Mouse (Mus musculus) bone marrow, adult 2 months (tissue): ENCODE data around the gene Mybph.

Experiments used
- CTCF ChIP-seq: fragments of 200-500 bp; IDR thresholded peaks from 2 replicates; pipeline ENCODE4 v1.5.1; 2011; ENCODE audit warnings: low read length, control low read depth; ENCODE audit not compliant: control insufficient read depth, insufficient read depth
- POLR2A ChIP-seq: fragments of 200-500 bp; IDR thresholded peaks from 2 replicates; pipeline ENCODE4 v1.6.1; 2011; ENCODE audit warnings: low read depth, mild to moderate bottlenecking, control low read depth, low read length, borderline replicate concordance; ENCODE audit not compliant: control insufficient read depth

GRCm38 (mm10) chr1:134224649-134225227 lies 31.5 kb downstream of the Mybph start:
- no peak for TF ChIP-seq POLR2A
- no peak for TF ChIP-seq CTCF
